ENCODE assay signal across 26 mouse cellular contexts in genomic region chr12:30252381-30252780, GRCm38 (mm10).
DNase-seq lines count a peak whose midpoint lies in the region; ATAC-seq and TF ChIP-seq lines count a peak whose summit lies in the region.
"Had no signal": no experiment of that assay in that cellular context is flagged by ENCODE, and none has a peak within 500 bp of the region (broad histone marks: within the 10 kb centered on the region; RNA-seq: fewer than 3 reads in every experiment).

No protein-coding gene starts in this region.

- in situ Hi-C loops in CH12.LX (cut with MboI; ENCODE audit: low pct_ligation_motif_present, low pct_unique_long_range_greater_than_20kb, low sequenced_read_pairs), result no loop called here

- ATAC-seq in midbrain, embryonic 11.5 days (ENCODE audit: low FRiP score), result no peak
- ATAC-seq: CD4-positive, CD25-positive, alpha-beta regulatory T cell, adult 4 months; forebrain, embryonic 14.5 days; forebrain, embryonic 16.5 days; Patski had no signal

- H3K4me3 ChIP-seq in midbrain, embryonic 11.5 days (ENCODE audit: low read depth, low read length), result no peak overlapping the region
- no peak overlapping the region for H3K4me3 ChIP-seq in midbrain, embryonic 10.5 days
- no peak overlapping the region for H3K4me3 ChIP-seq in CH12.LX (replicated peaks in 1 of 3; ENCODE audit: low read depth in 2 of 3, low read length in 2 of 3, poor library complexity in 1 of 3)
- H3K4me3 ChIP-seq: embryonic facial prominence, embryonic 13.5 days; embryonic facial prominence, embryonic 15.5 days; erythroblast, embryonic 14.5 days; forebrain, embryonic 10.5 days; forebrain, embryonic 12.5 days had no signal

- TF ChIP-seq POLR2A in CH12.LX (IDR thresholded peaks at IDR 0.05; ENCODE audit: low read depth, low read length), result no peak

- intact Hi-C loops in left cerebral cortex, postnatal 36 days (cut with DNase I), result no loop called here

- 89% methylated on average over 4 of the region's 4 CpGs for WGBS in midbrain, embryonic 11.5 days
- 88% methylated on average over 4 of the region's 4 CpGs for WGBS in midbrain, embryonic 10.5 days

- H3K4me1 ChIP-seq in midbrain, embryonic 11.5 days (ENCODE audit: control insufficient read depth, insufficient read depth, low read length), result no peaks in the 10 kb centered on the region
- H3K4me1 ChIP-seq in midbrain, embryonic 10.5 days, result no peaks in the 10 kb centered on the region
- H3K4me1 ChIP-seq in CH12.LX (ENCODE audit: control insufficient read depth in 1 of 2, insufficient read depth in 2 of 2), result no peaks in the 10 kb centered on the region
- H3K4me1 ChIP-seq: embryonic facial prominence, embryonic 13.5 days; embryonic facial prominence, embryonic 15.5 days had no signal

- H3K9ac ChIP-seq in midbrain, embryonic 11.5 days (ENCODE audit: low read length), result no peak overlapping the region
- no peak overlapping the region for H3K9ac ChIP-seq in CH12.LX (ENCODE audit: insufficient read depth, low read depth)
- H3K9ac ChIP-seq: embryonic facial prominence, embryonic 13.5 days; embryonic facial prominence, embryonic 15.5 days; forebrain, embryonic 12.5 days had no signal

- no peaks in the 10 kb centered on the region for H3K27me3 ChIP-seq in midbrain, embryonic 11.5 days (ENCODE audit: control insufficient read depth, insufficient read depth, low read length)
- no peaks in the 10 kb centered on the region for H3K27me3 ChIP-seq in midbrain, embryonic 10.5 days (ENCODE audit: low read depth, poor library complexity, severe bottlenecking)
- no peaks in the 10 kb centered on the region for H3K27me3 ChIP-seq in CH12.LX (replicated peaks)
- H3K27me3 ChIP-seq: embryonic facial prominence, embryonic 13.5 days; embryonic facial prominence, embryonic 15.5 days; forebrain, embryonic 12.5 days had no signal

- H3K79me2 ChIP-seq in CH12.LX (replicated peaks; ENCODE audit: control insufficient read depth, extremely low read depth, insufficient read depth, poor library complexity, severe bottlenecking), result no peaks in the 10 kb centered on the region

- TF ChIP-seq EP300 in CH12.LX (IDR thresholded peaks at IDR 0.05; ENCODE audit: low read length), result no peak

- no peak overlapping the region for H3K27ac ChIP-seq in midbrain, embryonic 11.5 days (ENCODE audit: low read depth, low read length)
- H3K27ac ChIP-seq in midbrain, embryonic 10.5 days (replicated peaks), result no peak overlapping the region
- no peak overlapping the region for H3K27ac ChIP-seq in CH12.LX (ENCODE audit: insufficient read depth, low read depth)
- H3K27ac ChIP-seq: embryonic facial prominence, embryonic 13.5 days; embryonic facial prominence, embryonic 15.5 days; forebrain, embryonic 10.5 days; forebrain, embryonic 12.5 days had no signal

- H3K36me3 ChIP-seq in midbrain, embryonic 11.5 days (ENCODE audit: control insufficient read depth, insufficient read depth, low read length), result no peaks in the 10 kb centered on the region
- no peaks in the 10 kb centered on the region for H3K36me3 ChIP-seq in midbrain, embryonic 10.5 days
- H3K36me3 ChIP-seq in CH12.LX (replicated peaks in 1 of 2; ENCODE audit: control insufficient read depth in 1 of 2, insufficient read depth in 1 of 2, low read length in 1 of 2), result no peaks in the 10 kb centered on the region
- H3K36me3 ChIP-seq: embryonic facial prominence, embryonic 13.5 days; embryonic facial prominence, embryonic 15.5 days; forebrain, embryonic 10.5 days; forebrain, embryonic 12.5 days; G1E had no signal

- no peak overlapping the region for H3K4me2 ChIP-seq in midbrain, embryonic 11.5 days
- H3K4me2 ChIP-seq in CH12.LX (ENCODE audit: insufficient read depth, low read depth, poor library complexity, severe bottlenecking), result no peak overlapping the region
- H3K4me2 ChIP-seq: embryonic facial prominence, embryonic 13.5 days; embryonic facial prominence, embryonic 15.5 days; forebrain, embryonic 12.5 days had no signal

- peak; percentile 18 for TF ChIP-seq RAD21 in CH12.LX (IDR thresholded peaks at IDR 0.05; ENCODE audit: low read depth, low read length)

- DNase-seq in midbrain, embryonic 11.5 days (ENCODE audit: low spot score, missing footprints), result peak; percentile 53
- DNase-seq in midbrain, embryonic 10.5 days (ENCODE audit: low spot score), result no peak
- DNase-seq in CH12.LX (ENCODE audit: extremely low read depth) (no peak), R1 (ENCODE audit: low read depth, low spot score) (peak; percentile 2)
- no peak for DNase-seq in spleen, postnatal 14 days (ENCODE audit: low spot score in 2 of 2)
- DNase-seq in cerebellum, postnatal 36 days, result no peak
- no peak for DNase-seq in left cerebral cortex, postnatal 36 days (ENCODE audit: low spot score in 2 of 2)
- DNase-seq: adrenal gland, adult 2 months; adrenal gland, postnatal 10 days; adrenal gland, postnatal 25 days; B cell, adult 2 months; cerebellum, adult 11 months; cerebellum, adult 18-20 months; cerebellum, adult 8-10 months; cerebellum, adult 9-11 months; cerebellum, postnatal 14 days had no signal

- no peaks in the 10 kb centered on the region for H3K9me3 ChIP-seq in midbrain, embryonic 11.5 days (ENCODE audit: control insufficient read depth, low read length)
- H3K9me3 ChIP-seq in midbrain, embryonic 10.5 days (replicated peaks), result no peaks in the 10 kb centered on the region
- H3K9me3 ChIP-seq in CH12.LX (replicated peaks; ENCODE audit: low read length), result no peaks in the 10 kb centered on the region
- H3K9me3 ChIP-seq: embryonic facial prominence, embryonic 13.5 days; embryonic facial prominence, embryonic 15.5 days; forebrain, embryonic 10.5 days; forebrain, embryonic 12.5 days had no signal

- peak in 1 of 2 experiments; percentile 58; a peak in 2 of 4 replicates for TF ChIP-seq CTCF in CH12.LX (conservative IDR thresholded peaks at IDR 0.05 in 1 of 2, IDR thresholded peaks at IDR 0.05 in 1 of 2; ENCODE audit: low read depth in 2 of 2, low read length in 2 of 2)

- dilution Hi-C loops in CH12.LX (cut with MboI; ENCODE audit: extremely low pct_ligation_motif_present, extremely low pct_unique_long_range_greater_than_20kb, low sequenced_read_pairs), result no loop called here

TF ChIP-seq in CH12.LX, 34 proteins besides CTCF, POLR2A, EP300 and RAD21:
- TF ChIP-seq MAX (IDR thresholded peaks at IDR 0.05; ENCODE audit: low read length), result no peak
- no peak for TF ChIP-seq E2F4 (IDR thresholded peaks at IDR 0.05; ENCODE audit: insufficient replicate concordance, low read depth, low read length)
- no peak for TF ChIP-seq USF1 (IDR thresholded peaks at IDR 0.05; ENCODE audit: low read depth, low read length)
- peak; percentile 55 for TF ChIP-seq SMC3 (IDR thresholded peaks at IDR 0.05; ENCODE audit: low read depth, low read length)
- TF ChIP-seq HCFC1 (IDR thresholded peaks at IDR 0.05; ENCODE audit: low read depth, low read length), result no peak
- no peak for TF ChIP-seq NELFE (IDR thresholded peaks at IDR 0.05; ENCODE audit: low read depth, low read length)

Comparison
In these comparisons a context has a peak if more than half of its experiments do, and no peak if none do; other contexts are left out.
1. DNase-seq: peak in midbrain, embryonic 11.5 days (single experiment) and R1 (single experiment); none in midbrain, embryonic 10.5 days (single experiment), CH12.LX (single experiment), spleen, postnatal 14 days (0 of 2), cerebellum, postnatal 36 days (0 of 2) and left cerebral cortex, postnatal 36 days (0 of 2).